Mouse (Mus musculus): ENCODE measurements around the gene Nme9. TPM values are rescaled to one million over a fixed set of nuclear protein-coding genes. Genes with fewer than 3 reads are reported as not detected.

Nme9 gene
- polyA plus RNA-seq, 1 experiment from 2014 or later: not detected

DNA sequence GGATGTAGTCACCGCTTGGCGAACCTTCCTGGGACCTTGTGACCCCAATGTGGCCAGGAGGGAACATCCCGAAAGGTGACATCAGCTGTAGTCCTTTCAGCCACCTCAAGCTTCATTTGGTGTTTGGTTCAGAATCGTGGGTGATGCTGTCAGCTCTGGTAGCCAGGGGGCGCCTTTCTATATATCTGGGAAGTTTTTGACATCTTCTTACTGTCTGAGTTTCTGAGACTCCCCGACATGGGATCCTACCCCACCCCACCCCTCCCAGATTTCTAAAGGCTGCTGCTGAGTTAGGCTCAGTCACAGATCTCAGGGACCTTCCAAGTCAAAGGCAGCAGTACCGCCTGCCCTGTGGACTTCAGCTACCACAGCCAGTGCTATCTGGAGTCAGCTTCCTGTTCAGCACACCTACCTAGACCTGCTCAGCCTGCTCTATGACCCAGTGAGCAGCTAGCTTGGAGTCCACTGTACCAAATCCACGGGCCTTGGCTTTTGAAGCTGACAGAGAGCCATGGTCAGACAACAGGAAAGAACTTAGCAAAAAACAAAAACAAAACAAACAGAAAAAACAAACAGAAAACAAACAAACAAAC is 18.5 kb downstream of the Nme9 start:
- no peaks in the 10 kb centered on the region for H3K9me3 ChIP-seq (replicated peaks)
- H3K27me3 ChIP-seq (ENCODE audit: low read depth, poor library complexity, severe bottlenecking): no peaks in the 10 kb centered on the region
- DNase-seq (ENCODE audit: low spot score): no peak
- no peaks in the 10 kb centered on the region; the same call in 1 of the 2 replicates for H3K4me1 ChIP-seq
- H3K27ac ChIP-seq: no peak overlapping the region
- H3K4me3 ChIP-seq: no peak overlapping the region
- peaks cover 5% of the 10 kb centered on the region; the same call in 1 of the 2 replicates for H3K36me3 ChIP-seq
- WGBS: 69% methylated on average over 8 of the region's 8 CpGs

DNA sequence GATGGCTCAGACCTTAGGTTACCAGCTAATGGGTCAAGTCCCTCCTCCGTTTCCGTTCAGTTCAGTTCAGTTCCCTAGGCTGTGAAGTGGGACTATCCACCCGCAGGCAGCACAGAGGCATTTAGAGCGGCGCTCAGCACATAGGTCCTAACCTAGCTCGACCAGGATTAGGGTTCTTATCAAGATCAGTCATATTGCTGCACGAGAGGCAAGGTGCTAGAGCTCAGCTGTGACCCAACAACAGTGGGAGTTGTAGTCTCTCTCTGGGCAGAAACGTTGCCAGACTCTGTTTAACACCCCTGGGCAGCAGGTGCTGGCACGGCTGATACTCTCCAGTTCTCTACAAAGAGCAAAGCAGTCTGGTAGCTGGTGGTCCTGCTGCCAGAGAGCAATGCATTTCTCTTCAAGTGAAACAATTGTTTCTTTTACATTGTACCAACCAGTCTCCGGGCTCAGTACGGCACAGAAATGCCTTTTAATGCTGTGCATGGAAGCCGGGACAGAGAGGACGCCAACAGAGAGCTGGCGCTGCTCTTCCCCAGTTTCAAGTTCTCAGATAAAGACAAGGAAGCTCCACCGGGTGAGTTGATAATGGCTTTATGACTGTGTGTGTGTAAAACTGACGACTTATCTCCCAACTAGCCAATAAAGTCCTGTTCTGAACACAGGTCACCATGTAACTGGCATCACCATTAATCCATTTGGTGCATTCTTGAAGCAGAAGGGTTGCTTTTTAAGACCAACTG is 19.2 kb downstream of the Nme9 start:
- WGBS: 72% methylated on average over 16 of the region's 16 CpGs
- no peak overlapping the region for H3K4me3 ChIP-seq
- H3K9me3 ChIP-seq (replicated peaks): no peaks in the 10 kb centered on the region
- no peak for DNase-seq (ENCODE audit: low spot score)
- no peaks in the 10 kb centered on the region for H3K27me3 ChIP-seq (ENCODE audit: low read depth, poor library complexity, severe bottlenecking)
- H3K27ac ChIP-seq: no peak overlapping the region
- peaks cover 12% of the 10 kb centered on the region for H3K36me3 ChIP-seq
- H3K4me1 ChIP-seq: no peaks in the 10 kb centered on the region; the same call in 1 of the 2 replicates

DNA sequence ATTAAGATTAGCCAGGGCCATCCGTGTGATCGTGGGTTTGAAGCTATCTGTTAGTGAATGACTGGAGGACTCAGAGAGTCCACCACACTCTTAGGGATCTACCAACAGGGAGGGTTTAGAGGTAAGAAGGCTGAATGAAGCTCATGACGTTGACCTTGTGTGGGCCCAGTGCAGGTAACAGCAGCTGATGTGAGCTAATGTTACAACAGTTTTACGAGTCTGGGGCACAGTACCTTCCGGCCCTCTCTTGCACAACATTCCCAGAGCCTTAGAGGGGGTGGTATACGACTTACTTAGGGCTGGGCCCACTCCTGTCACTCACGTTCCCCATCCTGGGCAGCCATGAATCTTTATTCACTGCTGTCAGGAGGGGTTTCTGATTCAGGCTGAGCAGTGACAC is 20.1 kb downstream of the Nme9 start:
- Histone ChIP-seq H3K4me3 (no peak overlapping the region), H3K36me3 (peaks cover 20% of the 10 kb centered on the region), H3K27me3 (ENCODE audit: low read depth, poor library complexity, severe bottlenecking) (no peaks in the 10 kb centered on the region), H3K4me1 (no peaks in the 10 kb centered on the region; the same call in 1 of the 2 replicates), H3K27ac (no peak overlapping the region), H3K9me3 (replicated peaks) (no peaks in the 10 kb centered on the region)
- 72% methylated on average over 7 of the region's 7 CpGs for WGBS
- no peak for DNase-seq (ENCODE audit: low spot score)

DNA sequence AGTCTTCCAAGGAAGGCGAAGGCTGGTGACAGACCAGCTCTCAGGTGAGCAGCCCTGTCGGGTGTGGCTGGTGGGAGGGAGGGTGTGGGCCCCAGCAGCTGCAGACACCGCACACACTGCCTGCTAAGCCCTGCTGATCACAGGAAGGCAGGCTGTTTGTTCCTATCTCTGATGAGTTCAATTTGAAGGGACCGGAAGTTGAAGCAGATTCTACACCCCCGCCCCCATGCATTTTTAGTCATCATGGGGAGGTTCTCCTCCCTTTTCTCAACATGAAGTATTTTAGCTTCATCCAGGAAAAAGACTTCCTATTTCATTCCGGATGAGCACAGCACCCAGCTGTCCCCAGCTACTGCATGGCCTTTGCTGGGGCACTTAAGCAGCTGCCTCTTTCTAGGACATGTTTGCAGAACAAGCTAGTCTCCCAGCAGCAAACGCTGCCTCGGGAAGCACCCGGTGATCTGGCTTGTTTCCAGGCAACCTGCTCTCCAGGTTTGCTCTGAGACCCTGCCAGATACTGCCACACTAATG is 28.0 kb downstream of the Nme9 start:
- no peak for DNase-seq (ENCODE audit: low spot score)
- WGBS: 86% methylated on average over 9 of the region's 9 CpGs
- Histone ChIP-seq H3K4me3 (no peak overlapping the region), H3K27me3 (ENCODE audit: low read depth, poor library complexity, severe bottlenecking) (no peaks in the 10 kb centered on the region), H3K27ac (no peak overlapping the region), H3K9me3 (replicated peaks) (no peaks in the 10 kb centered on the region), H3K4me1 (no peaks in the 10 kb centered on the region), H3K36me3 (peaks cover 67% of the 10 kb centered on the region)

DNA sequence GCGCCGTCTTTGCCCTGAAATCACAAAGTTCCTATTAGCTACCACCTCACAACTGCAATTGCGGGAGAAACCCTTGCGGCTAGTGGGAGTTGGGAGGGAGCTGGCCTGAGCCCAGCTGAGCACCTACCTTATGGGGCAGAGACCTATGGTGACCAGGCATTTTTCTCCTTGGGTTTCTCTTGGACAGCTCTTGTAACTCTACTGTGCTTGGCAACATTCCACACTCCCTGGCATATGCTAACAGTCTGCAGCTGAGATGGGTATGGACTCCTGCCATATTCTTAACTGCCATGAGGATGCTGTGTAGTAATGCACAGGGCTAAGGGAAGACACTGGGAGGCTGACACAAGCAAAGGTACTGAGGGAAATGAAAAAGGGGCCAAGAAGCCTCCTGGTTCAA is 29.5 kb downstream of the Nme9 start:
- no peak for DNase-seq (ENCODE audit: low spot score)
- no peaks in the 10 kb centered on the region for H3K27me3 ChIP-seq (ENCODE audit: low read depth, poor library complexity, severe bottlenecking)
- no peak overlapping the region for H3K4me3 ChIP-seq
- no peak overlapping the region for H3K27ac ChIP-seq
- H3K36me3 ChIP-seq: peaks cover 66% of the 10 kb centered on the region
- WGBS: 91% methylated on average over 4 of the region's 4 CpGs
- H3K9me3 ChIP-seq (replicated peaks): no peaks in the 10 kb centered on the region
- no peaks in the 10 kb centered on the region for H3K4me1 ChIP-seq

DNA sequence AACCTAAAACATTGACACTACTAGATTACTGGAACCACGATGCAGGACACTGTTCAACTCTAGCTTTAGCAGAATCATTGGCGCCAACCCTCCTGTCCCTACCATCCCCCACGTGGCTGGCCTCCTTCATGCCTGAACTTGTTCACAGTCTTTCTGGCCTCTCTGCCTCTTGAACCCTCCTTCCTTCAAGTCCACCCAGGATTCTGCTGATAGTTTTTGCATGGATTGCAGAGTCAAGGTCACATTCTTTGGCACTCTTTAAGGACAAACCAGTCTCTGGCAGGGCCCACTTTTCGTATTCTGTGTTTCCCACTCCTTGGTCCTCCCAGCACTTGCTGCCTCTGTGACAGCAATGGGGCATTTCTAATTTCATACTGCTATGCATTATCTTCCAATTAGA is 31.9 kb downstream of the Nme9 start:
- no peaks in the 10 kb centered on the region for H3K9me3 ChIP-seq (replicated peaks)
- peaks cover 78% of the 10 kb centered on the region for H3K36me3 ChIP-seq
- H3K4me3 ChIP-seq: no peak overlapping the region
- no peak for DNase-seq (ENCODE audit: low spot score)
- H3K27ac ChIP-seq: no peak overlapping the region
- no peaks in the 10 kb centered on the region for H3K27me3 ChIP-seq (ENCODE audit: low read depth, poor library complexity, severe bottlenecking)
- WGBS: 91% methylated on average over 4 of the region's 4 CpGs
- no peaks in the 10 kb centered on the region for H3K4me1 ChIP-seq

DNA sequence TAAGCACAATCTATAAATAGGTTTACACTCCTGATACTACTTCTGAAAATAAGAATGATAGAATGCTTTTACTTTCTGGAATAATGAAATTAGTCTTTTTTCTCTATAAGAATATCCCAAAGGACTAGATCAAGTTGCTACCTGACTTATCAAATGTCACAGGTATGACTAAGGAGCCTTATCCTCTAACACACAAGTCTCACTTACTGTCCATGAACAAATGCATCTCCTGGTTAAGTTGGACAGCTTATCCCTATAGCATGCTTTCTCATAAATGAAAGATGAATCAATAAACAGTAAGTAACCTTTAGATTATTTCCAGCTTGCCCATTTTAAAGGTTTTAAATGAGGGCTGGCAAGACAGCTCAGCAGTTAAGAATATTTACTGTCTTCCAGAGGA is 33.4 kb downstream of the Nme9 start:
- Histone ChIP-seq H3K27me3 (ENCODE audit: low read depth, poor library complexity, severe bottlenecking) (no peaks in the 10 kb centered on the region), H3K27ac (no peak overlapping the region), H3K9me3 (replicated peaks) (no peaks in the 10 kb centered on the region), H3K4me3 (no peak overlapping the region), H3K4me1 (no peaks in the 10 kb centered on the region), H3K36me3 (peaks cover 86% of the 10 kb centered on the region)
- DNase-seq (ENCODE audit: low spot score): no peak

DNA sequence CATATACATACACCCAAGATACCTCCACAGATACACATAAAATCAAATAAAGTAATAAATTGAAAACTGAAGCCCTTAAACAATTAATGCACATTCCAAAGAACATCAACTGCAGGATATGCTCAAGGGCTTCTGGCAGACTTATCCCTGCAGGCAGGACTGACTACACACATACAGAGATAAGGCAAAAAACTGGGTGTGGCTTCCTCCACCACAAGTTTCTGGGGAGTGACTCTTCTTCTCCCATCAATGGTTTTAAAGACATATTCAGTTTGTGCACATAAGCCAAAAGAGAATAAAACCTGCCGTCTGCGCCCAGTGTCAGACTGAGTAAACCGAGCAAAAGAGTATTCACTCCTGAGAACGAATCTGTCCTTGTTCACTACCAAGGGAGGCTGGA is 33.9 kb downstream of the Nme9 start:
- no peaks in the 10 kb centered on the region for H3K4me1 ChIP-seq
- H3K27ac ChIP-seq: no peak overlapping the region
- WGBS: 96% methylated on average over 4 of the region's 4 CpGs
- H3K36me3 ChIP-seq: peaks cover 91% of the 10 kb centered on the region
- no peak overlapping the region for H3K4me3 ChIP-seq
- DNase-seq (ENCODE audit: low spot score): no peak
- no peaks in the 10 kb centered on the region for H3K27me3 ChIP-seq (ENCODE audit: low read depth, poor library complexity, severe bottlenecking)
- H3K9me3 ChIP-seq (replicated peaks): no peaks in the 10 kb centered on the region

DNA sequence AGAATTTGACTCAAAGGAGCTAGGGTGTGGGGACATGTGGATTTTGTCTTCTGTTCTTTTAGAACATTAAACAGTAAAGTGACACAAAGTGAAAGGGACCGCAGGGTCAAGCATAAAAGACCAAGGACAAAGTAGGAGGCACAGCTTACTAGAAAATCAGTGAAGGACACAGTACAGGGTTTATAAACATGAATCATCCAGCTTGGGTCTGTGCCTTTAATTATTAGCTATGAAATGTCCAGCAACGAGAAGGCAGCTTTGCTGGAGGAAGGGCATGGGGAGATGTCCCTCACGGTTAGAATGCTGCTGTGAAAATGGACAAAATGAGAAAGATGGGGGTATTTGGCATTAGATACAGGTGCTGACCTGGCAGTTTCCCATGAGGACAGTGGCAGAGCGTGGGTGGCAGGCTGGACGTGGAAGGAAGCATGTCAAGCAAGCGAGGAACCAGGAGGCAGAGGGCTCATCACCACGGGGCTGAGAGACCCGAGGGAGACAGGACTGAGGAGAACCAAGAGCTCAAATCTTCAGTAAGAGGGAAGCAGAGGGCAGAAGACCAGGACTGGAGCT is 35.9 kb downstream of the Nme9 start:
- H3K27ac ChIP-seq: no peak overlapping the region
- no peak overlapping the region for H3K4me3 ChIP-seq
- H3K9me3 ChIP-seq (replicated peaks): no peaks in the 10 kb centered on the region
- no peak for DNase-seq (ENCODE audit: low spot score)
- no peaks in the 10 kb centered on the region for H3K4me1 ChIP-seq
- H3K27me3 ChIP-seq (ENCODE audit: low read depth, poor library complexity, severe bottlenecking): no peaks in the 10 kb centered on the region
- peaks cover 81% of the 10 kb centered on the region for H3K36me3 ChIP-seq
- 93% methylated on average over 8 of the region's 8 CpGs for WGBS

DNA sequence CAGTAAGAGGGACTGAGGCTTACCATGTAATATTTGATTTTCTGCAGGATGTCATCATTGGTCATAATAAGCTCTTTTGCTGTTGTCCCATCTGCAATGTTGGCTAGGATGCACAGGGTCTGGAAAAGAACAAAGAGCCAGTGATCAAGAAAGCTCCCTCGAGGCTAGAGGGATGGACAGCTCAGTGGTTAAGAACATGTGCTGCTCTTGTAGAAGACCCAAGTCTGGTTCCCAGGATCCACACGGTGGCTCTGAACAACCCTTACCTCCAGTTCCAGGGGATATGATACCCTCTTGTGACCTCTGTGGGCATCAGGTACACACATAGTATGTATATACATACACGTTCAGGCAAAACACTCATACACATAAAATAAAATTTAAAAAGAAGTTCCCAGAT is 36.6 kb downstream of the Nme9 start:
- H3K4me3 ChIP-seq: no peak overlapping the region
- H3K36me3 ChIP-seq: peaks cover 81% of the 10 kb centered on the region
- no peaks in the 10 kb centered on the region for H3K9me3 ChIP-seq (replicated peaks)
- H3K4me1 ChIP-seq: no peaks in the 10 kb centered on the region
- no peak for DNase-seq (ENCODE audit: low spot score)
- H3K27me3 ChIP-seq (ENCODE audit: low read depth, poor library complexity, severe bottlenecking): no peaks in the 10 kb centered on the region
- 92% methylated on average over 3 of the region's 3 CpGs for WGBS
- H3K27ac ChIP-seq: no peak overlapping the region

DNA sequence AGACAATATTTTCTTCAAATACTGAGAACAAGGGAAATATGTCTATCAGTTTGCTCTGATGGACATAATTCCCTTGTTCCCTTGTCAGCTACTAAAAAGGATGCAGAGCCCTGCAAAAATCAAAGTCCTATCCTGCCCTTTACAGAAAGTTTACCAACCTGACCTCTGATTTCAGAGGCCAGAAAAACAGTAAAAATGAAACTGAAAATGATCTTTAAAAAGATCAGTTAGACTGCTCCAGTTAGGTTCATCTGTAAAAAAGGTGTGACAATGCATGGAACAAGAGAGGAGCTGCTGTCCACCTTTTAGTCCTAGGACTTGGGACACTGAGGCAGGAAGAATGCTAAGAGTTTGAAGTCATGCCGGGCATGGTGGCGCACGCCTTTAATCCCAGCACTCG is 39.8 kb downstream of the Nme9 start:
- Histone ChIP-seq H3K36me3 (peaks cover 77% of the 10 kb centered on the region), H3K27me3 (ENCODE audit: low read depth, poor library complexity, severe bottlenecking) (no peaks in the 10 kb centered on the region), H3K4me1 (no peaks in the 10 kb centered on the region), H3K4me3 (no peak overlapping the region), H3K9me3 (replicated peaks) (no peaks in the 10 kb centered on the region), H3K27ac (no peak overlapping the region)
- DNase-seq (ENCODE audit: low spot score): no peak
- 96% methylated on average over 4 of the region's 4 CpGs for WGBS

DNA sequence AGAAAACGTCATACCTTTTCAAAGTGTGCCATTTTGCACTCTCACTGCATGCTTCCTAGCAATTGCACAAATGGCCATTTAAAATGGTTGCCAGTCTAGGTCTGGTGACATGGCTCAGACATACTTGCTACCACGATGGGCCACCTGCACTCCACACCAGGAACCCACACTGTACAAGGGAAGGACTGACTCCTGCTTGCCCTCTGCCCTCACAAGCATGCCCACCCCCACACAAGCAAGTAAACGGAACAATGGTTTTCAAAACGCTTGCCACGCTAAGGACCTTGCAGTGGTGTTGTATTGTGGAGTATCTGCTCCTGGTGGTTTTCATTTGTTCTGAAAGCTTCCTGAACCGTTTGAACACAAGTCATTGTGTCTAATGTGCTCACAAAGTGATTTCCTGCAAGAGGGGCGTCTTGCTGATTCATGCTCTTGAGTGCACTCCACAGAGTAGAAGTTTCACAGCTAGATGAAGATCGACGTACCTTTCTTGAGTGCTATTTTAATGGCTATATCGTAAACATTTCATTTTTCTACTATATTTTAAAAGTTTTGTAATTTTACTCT is 41.4 kb downstream of the Nme9 start:
- H3K27me3 ChIP-seq (ENCODE audit: low read depth, poor library complexity, severe bottlenecking): no peaks in the 10 kb centered on the region
- H3K27ac ChIP-seq: no peak overlapping the region
- no peak overlapping the region for H3K4me3 ChIP-seq
- WGBS: 92% methylated on average over 10 of the region's 10 CpGs
- H3K9me3 ChIP-seq (replicated peaks): no peaks in the 10 kb centered on the region
- H3K36me3 ChIP-seq: peaks cover 75% of the 10 kb centered on the region
- DNase-seq (ENCODE audit: low spot score): no peak
- no peaks in the 10 kb centered on the region for H3K4me1 ChIP-seq

DNA sequence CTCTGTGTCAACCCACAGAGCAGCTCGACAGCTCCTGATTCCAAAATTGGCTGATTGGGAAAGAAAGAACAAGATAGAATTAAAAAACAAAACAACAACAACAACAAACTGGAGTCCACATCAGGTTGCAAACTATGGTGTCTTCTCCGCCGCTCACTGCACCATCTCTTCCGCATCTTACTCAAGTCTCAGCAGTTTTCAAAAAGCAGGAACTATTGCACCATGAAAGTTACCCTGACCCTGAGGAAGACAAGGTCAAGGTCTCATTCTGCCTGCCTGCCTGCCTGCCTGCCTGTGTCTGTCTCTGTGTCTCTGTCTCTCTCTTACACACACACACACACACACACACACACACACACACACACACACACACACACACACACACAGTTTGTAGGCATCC is 48.1 kb downstream of the Nme9 start:
- H3K27me3 ChIP-seq (ENCODE audit: low read depth, poor library complexity, severe bottlenecking): no peaks in the 10 kb centered on the region
- no peaks in the 10 kb centered on the region for H3K4me1 ChIP-seq
- no peak for DNase-seq (ENCODE audit: low spot score)
- H3K9me3 ChIP-seq (replicated peaks): no peaks in the 10 kb centered on the region
- H3K4me3 ChIP-seq: no peak overlapping the region
- whole genome bisulfite sequencing: 92% methylated on average over 4 of the region's 4 CpGs
- peaks cover 50% of the 10 kb centered on the region for H3K36me3 ChIP-seq
- H3K27ac ChIP-seq: no peak overlapping the region

Data from limb, embryonic 10.5 days (tissue).